Mouse (Mus musculus) right cerebral cortex, postnatal 25 days (tissue): ENCODE data around the gene Armc9.

Source experiments
- DNase-seq: peaks from one replicate; pipeline ENCODE4 v3.0.0; 2022

The Armc9 gene

GRCm38 (mm10) chr1:86229184-86229829 lies 74.7 kb downstream of the Armc9 start:
- no peak for DNase-seq

GRCm38 (mm10) chr1:86232631-86233030 lies 78.1 kb downstream of the Armc9 start:
- no peak for DNase-seq

- DNase-seq: no peak
These were observed 79.2 kb downstream of the Armc9 start for GRCm38 (mm10) chr1:86233808-86234207.

- DNase-seq: no peak
These were observed 80.5 kb downstream of the Armc9 start for GRCm38 (mm10) chr1:86235118-86235517.

GRCm38 (mm10) chr1:86236442-86236841 lies 81.9 kb downstream of the Armc9 start:
- DNase-seq: no peak

- DNase-seq: no peak
These were observed 84.4 kb downstream of the Armc9 start for GRCm38 (mm10) chr1:86239010-86239409.

GRCm38 (mm10) chr1:86239871-86240270 lies 85.3 kb downstream of the Armc9 start:
- DNase-seq: no peak

- DNase-seq: no peak
These were observed 86.4 kb downstream of the Armc9 start for GRCm38 (mm10) chr1:86240959-86241358.

GRCm38 (mm10) chr1:86243490-86243889 lies 88.9 kb downstream of the Armc9 start:
- DNase-seq: no peak

- DNase-seq: peak; percentile 58
These were observed 90.9 kb downstream of the Armc9 start for GRCm38 (mm10) chr1:86245301-86246085.

GRCm38 (mm10) chr1:86253410-86253809 lies 98.8 kb downstream of the Armc9 start:
- no peak for DNase-seq

GRCm38 (mm10) chr1:86256311-86256710 lies 101.7 kb downstream of the Armc9 start:
- no peak for DNase-seq

GRCm38 (mm10) chr1:86257228-86257627 lies 102.6 kb downstream of the Armc9 start:
- no peak for DNase-seq

- DNase-seq: no peak
These were observed 103.7 kb downstream of the Armc9 start for GRCm38 (mm10) chr1:86258171-86258824.

GRCm38 (mm10) chr1:86263564-86264339 lies 109.2 kb downstream of the Armc9 start:
- no peak for DNase-seq

- DNase-seq: no peak
These were observed 110.5 kb downstream of the Armc9 start for GRCm38 (mm10) chr1:86265060-86265459.

GRCm38 (mm10) chr1:86268492-86269189 lies 114.1 kb downstream of the Armc9 start:
- DNase-seq: no peak

- DNase-seq: no peak
These were observed 114.6 kb downstream of the Armc9 start for GRCm38 (mm10) chr1:86269190-86269508.

GRCm38 (mm10) chr1:86271707-86272106 lies 117.1 kb downstream of the Armc9 start:
- no peak for DNase-seq

- no peak for DNase-seq
These were observed 122.5 kb downstream of the Armc9 start for GRCm38 (mm10) chr1:86277055-86277454.

GRCm38 (mm10) chr1:86281781-86282536 lies 127.4 kb downstream of the Armc9 start:
- DNase-seq: peak; percentile 49

- no peak for DNase-seq
These were observed 129.5 kb downstream of the Armc9 start for GRCm38 (mm10) chr1:86284101-86284500.
